Mouse (Mus musculus) gonadal fat pad, adult 2 months (tissue): ENCODE measurements around the gene Map2k3. TPM values are rescaled to one million over a fixed set of nuclear protein-coding genes. Genes with fewer than 3 reads are reported as not detected.
"Not testable (repeated sequence)": the region's sequence is repeated elsewhere in the genome, so short reads cannot be mapped to it uniquely, and the experiment has no call there.

ENCODE experiments used
- DNase-seq: peaks from one replicate; pipeline ENCODE4 v3.0.0-alpha.2; 2012; ENCODE audit warnings: low read depth
- polyA plus RNA-seq: library from polyadenylated mRNA; depleted of rRNA; stranded (reverse); fragments of >200 nt; gene quantifications from 2 replicates; pipeline ENCODE4 v1.2.3, GENCODE M21; 2012; rRNA removed

Gene Map2k3
- polyA plus RNA-seq = 30.9 and 35.9 TPM in 2 replicates

DNA sequence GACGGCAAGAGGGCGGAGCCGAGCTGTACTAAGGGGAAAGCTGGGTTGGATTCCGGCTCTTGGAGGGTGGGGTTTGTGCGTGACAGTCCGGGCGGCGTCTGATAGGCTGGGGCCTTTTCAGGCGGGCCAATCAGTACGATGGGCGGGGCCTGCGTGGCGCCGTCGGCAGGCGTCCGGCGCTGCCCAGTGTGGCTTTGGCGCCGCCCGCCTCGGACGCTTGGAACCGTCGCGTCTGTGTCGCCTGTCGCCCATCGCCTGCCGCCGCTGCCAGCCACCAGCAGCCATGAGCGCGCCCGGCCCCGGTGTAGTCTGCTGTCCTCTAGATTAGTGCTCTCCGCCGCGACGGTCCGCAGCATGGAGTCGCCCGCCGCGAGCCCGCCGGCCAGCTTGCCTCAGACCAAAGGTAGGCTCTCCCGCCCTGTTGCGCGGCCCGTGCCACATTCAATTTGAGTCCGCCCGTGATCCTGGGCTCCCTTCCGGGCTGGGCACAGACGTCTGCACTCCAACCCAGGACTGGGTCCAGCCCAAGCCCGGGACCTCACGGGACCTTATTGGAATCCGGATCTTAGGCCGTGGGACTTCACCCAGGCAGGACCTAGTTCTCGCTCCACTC is at the start of gene Map2k3:
Gene Map2k3 (plus strand): TSS at position 165 of the 613 bp plus-strand sequence.
- DNase-seq = no peak

GRCm38 (mm10) chr11:60882386-60882785 is 49.4 kb upstream of the Map2k3 start:
- DNase-seq = no peak

GRCm38 (mm10) chr11:60886986-60887385 is 44.8 kb upstream of the Map2k3 start:
- DNase-seq = not testable (repeated sequence)

GRCm38 (mm10) chr11:60889861-60890260 is 42.0 kb upstream of the Map2k3 start:
- DNase-seq = no peak

- no peak for DNase-seq
Measured at GRCm38 (mm10) chr11:60890286-60890685, 41.5 kb upstream of the Map2k3 start.

- no peak for DNase-seq
Measured at GRCm38 (mm10) chr11:60890744-60891143, 41.1 kb upstream of the Map2k3 start.

- DNase-seq = no peak
Measured at GRCm38 (mm10) chr11:60895915-60896314, 35.9 kb upstream of the Map2k3 start.

GRCm38 (mm10) chr11:60902001-60902400 is 29.8 kb upstream of the Map2k3 start:
- no peak for DNase-seq

DNA sequence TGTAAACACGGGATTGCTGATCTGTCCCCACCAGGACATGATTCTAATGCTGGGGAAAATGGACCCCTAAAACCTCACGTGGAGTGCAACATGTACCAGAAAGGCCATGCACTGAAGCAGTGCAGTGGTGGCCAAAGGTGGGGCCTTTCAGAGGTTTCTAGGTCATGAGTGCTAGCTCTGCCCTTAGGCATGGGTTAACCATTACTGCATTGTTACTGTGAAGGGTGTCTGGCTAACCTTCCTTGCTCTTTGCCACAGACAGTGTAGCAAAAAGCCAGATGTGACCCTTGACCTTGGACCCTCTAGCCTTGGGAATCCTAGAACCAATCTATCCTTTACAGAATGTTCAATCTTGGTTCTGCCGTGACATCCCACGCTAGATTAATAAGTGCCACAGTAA is 29.3 kb upstream of the Map2k3 start:
- DNase-seq = no peak

DNA sequence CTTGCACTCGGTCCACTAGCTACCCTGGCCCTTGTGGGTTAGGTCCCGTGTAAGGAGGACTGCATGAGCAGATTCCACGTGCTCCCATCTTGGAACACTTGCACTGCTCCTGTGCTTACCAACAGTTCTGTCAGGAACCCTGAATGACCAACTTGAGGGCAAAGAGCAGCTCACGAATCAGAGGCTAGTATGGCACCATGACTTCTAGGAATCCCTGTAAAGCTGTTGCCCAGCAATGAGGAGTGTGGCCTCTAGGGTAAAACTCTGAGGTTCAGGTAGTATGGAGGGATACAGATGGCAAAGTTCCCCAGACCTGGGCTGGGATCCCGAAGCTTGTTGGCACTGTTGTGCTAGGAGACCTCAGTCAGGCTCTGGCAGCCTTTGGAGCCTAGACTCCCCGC is 28.2 kb upstream of the Map2k3 start:
- no peak for DNase-seq

- no peak for DNase-seq
Measured at GRCm38 (mm10) chr11:60905407-60906120, 26.3 kb upstream of the Map2k3 start.

DNA sequence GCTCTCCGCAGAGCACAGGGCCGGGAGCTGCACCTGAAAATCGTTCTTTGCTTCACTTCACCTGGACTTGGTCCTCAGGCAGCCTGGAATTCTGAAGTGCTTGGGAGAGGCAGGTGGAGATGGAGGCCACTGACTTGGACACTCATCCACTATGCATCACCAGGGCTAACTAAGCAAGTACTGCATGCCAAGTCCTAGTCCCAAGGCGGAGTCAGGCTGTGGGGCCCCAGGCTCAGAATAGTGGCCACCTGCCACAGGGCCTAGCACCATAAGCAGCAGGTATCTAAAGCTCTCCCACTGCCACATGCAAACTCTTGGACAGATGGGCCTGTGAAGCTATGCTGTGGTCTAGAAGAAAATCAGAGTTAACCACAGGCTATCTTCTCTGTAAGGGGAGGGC is 25.4 kb upstream of the Map2k3 start:
- DNase-seq = no peak

- DNase-seq = no peak
Measured at GRCm38 (mm10) chr11:60908073-60908472, 23.8 kb upstream of the Map2k3 start.

DNA sequence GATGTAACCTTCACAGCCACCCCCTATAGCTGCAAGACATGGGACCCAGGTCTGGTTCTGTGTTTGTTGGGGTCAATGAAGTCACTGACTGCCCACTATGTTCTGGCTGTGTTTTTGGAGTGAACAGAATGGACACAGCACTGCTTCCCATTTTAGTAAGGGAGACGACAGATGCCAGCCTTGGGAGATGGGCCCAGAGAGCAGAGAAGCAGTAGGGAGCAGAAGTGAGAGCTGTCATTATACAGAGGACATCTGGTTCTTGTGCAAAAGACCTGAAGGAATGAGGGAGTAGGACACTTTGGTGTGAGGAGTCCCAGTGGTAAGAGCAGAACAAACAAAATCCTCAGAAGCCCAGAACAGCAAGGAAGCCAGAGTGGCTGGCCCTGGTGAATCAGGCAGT is 22.2 kb upstream of the Map2k3 start:
- no peak for DNase-seq

DNA sequence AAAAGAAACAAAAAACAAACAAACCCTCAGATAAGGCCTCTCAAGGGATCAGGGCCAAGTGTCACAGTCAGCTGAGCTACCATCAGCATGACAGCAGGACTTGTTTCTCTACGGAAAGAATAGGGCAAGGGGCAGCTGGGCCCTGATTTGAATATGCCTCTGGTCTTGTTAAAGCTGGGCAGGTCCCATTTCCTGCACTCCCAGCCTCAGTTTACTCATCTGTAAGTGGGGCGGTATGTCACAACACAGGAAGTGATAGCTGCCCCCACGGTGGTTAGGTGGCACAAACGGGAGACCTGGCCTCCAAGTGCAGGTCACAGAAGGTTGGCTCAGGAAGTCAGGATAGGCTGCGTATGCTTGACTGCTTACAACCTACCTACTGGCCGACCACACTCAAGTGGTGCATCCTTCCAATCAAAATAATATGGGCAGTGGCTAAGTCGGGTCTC is 19.3 kb upstream of the Map2k3 start:
- no peak for DNase-seq

DNA sequence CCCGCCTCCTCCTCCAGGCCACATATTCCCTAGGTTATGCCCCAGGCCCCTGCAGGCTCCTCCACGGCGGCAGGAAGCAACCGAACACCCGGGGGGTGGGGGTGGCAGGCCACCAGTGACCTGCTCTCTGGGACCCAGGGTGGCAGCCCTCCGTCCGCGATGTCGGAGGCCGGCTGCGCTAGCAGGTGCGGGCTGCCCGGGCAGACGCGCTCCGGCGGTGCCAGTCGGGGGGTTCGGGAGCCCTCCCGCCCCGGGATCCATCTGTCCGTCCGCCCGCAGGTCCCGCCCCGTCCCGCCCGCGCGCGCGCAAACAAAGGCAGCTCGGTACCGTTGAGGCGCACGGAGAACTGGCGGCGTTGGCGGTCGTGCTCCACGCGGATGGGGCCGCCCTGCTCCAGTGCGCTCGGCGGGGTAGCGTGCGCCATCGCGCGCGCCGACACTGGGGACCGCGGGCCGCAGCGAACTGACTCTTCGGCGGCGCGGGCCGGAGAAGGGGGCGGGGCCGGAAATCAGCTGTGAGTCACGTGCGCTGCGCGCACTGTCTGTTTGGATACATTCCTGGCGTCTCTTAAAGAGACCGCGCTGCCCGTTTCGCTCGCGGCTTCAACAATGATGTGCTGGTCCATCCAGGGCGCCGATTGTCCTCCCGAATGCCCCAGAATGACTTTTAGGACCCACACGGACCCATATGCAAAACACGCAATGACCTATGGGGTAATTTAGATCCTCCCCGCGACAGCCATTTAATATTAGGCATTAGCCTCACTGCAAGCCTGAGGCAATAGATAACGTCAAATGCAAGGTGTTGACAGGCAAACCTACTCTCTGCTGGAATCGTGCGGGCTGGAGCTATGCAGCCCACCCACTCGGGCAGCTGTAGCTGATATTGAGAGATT is 18.3 kb upstream of the Map2k3 start:
- DNase-seq = no peak

- DNase-seq = no peak
Measured at GRCm38 (mm10) chr11:60914491-60914890, 17.3 kb upstream of the Map2k3 start, which contains the start of gene Natd1. Gene Natd1, minus strand, starts transcription at chr11:60914750.

GRCm38 (mm10) chr11:60915201-60915600 is 16.6 kb upstream of the Map2k3 start:
- no peak for DNase-seq

DNA sequence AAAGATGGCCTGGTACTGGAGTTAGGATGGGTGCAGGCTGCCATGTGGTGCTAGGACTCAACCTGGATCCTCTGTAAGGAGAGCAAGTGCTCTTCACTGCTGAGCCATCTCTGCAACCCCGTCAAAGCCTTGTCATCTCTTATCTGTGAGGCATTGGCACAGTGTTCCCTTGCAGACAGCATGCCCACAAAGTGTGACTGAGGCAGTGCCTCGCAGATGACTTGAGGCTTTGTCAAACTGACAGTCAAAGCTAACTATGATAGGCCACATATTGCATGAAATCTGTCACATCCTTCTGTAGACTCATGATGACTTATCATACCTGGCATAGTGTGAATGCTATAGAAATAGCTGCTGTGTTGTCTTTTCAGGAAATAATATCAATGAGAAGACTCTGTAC is 11.8 kb upstream of the Map2k3 start:
- no peak for DNase-seq

GRCm38 (mm10) chr11:60922195-60922594 is 9.6 kb upstream of the Map2k3 start:
- no peak for DNase-seq

- no peak for DNase-seq
Measured at GRCm38 (mm10) chr11:60922964-60923363, 8.9 kb upstream of the Map2k3 start.

DNA sequence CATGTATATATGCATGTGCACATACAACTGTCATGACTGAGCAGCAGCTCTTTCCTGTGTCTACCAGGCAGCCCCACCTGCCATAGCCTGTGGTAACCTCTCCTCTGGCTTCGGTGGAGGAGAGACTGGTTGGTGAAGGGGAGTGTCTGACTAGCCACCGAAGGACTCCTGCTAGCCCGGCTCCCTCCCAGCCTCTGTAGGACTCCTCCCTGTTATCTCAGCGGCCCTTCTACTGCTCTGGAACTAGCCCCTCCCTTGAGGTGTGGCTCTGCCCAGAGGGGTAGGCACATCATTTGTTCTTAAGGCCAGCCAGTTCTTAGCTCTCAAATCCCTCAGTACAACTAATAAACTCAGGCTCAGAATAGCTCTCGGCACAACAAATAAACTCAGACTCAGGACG is 7.3 kb upstream of the Map2k3 start:
- DNase-seq = no peak
